Mouse (Mus musculus): ENCODE results near the gene Klk1b26. TPM values are rescaled to one million over a fixed set of nuclear protein-coding genes. Genes with fewer than 3 reads are reported as not detected.
"Not testable (repeated sequence)": the region's sequence is repeated elsewhere in the genome, so short reads cannot be mapped to it uniquely, and the experiment has no call there.

Gene Klk1b26
- not detected for total RNA-seq (2018; cell fraction: chromatin; rRNA removed)
- total RNA-seq (2018; cell fraction: cytosol; rRNA removed): under 1 TPM in 2 of 26 experiments, not detected in 24; 0.10 to 0.13 TPM
- total RNA-seq (2018; cell fraction: nucleus; rRNA removed): not detected
- not detected in 3 replicates for polyA plus RNA-seq (2018)

DNA sequence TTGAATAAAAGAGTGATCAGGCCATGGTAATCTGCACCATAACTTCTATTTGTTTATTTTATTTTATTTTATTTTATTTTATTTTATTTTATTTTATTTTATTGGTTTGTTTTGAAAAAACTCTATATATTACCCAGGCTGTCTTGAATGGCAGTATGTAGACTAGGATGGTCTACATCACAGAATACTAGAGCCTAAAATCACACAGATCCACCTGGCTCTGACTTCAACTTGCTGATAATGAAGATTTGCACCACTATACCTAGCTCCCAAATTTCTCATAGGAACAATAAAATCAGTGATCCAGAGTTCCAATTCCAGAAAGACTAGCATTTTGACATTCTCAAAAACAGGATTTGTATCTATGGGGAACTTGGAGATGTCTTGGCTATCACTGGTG lies at the start of gene Klk1b26:
TSS of gene Klk1b26 (plus strand) at position 301 of the 400 bp plus-strand sequence.
- H3K27ac ChIP-seq; H3K4me3 ChIP-seq (ENCODE audit: inconsistent target); H3K79me2 ChIP-seq (ENCODE audit: inconsistent target); H3K36me3 ChIP-seq (ENCODE audit: inconsistent target): not testable (repeated sequence)

DNA sequence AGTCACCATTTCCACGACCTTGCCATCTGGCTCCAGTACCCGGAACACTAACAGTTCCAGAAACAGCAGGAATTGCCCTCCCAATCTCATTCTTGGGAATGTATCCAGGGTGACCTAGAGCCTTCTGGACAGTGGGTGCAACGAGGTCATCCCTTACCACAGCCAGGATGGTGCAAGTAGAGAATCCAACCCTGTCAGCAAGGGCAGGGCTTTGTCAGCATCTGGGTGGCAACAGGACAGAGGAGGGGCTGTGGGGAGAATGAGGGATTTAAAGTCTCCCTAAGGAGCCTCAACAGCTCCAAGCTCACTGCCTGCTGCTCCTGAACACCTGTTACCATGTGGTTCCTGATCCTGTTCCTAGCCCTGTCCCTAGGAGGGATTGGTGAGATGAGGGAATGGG lies 45.5 kb upstream of the Klk1b26 start, which contains the start of gene Klk1b1:
TSS of gene Klk1b1 (plus strand) at position 301 of the 400 bp plus-strand sequence.
- Histone ChIP-seq H3K4me3 (ENCODE audit: inconsistent target) (no peak within 1 kb of the TSS), H3K27ac (peak within 1 kb of the TSS; percentile 8; the same call in 1 of the 2 replicates), H3K36me3 (ENCODE audit: inconsistent target) (no peaks in the 10 kb centered on the region), H3K79me2 (ENCODE audit: inconsistent target) (no peaks in the 10 kb centered on the region)
- 70% methylated on average over 3 of the region's 3 CpGs for WGBS (ENCODE audit: missing documents)

GRCm38 (mm10) chr7:43967058-43967457 lies 44.9 kb upstream of the Klk1b26 start:
- Histone ChIP-seq H3K27ac (peak overlapping the region; percentile 8; the same call in 1 of the 2 replicates), H3K79me2 (ENCODE audit: inconsistent target) (no peaks in the 10 kb centered on the region), H3K4me3 (ENCODE audit: inconsistent target) (no peak overlapping the region), H3K36me3 (ENCODE audit: inconsistent target) (no peaks in the 10 kb centered on the region)
- 57% methylated on average over 3 of the region's 3 CpGs for WGBS (ENCODE audit: missing documents)

GRCm38 (mm10) chr7:43967612-43968011 lies 44.4 kb upstream of the Klk1b26 start:
- H3K4me3 ChIP-seq (ENCODE audit: inconsistent target): no peak overlapping the region
- H3K79me2 ChIP-seq (ENCODE audit: inconsistent target): no peaks in the 10 kb centered on the region
- peak overlapping the region; percentile 8; the same call in 1 of the 2 replicates for H3K27ac ChIP-seq
- H3K36me3 ChIP-seq (ENCODE audit: inconsistent target): no peaks in the 10 kb centered on the region
- whole genome bisulfite sequencing (ENCODE audit: missing documents): 46% methylated on average over 2 of the region's 2 CpGs

DNA sequence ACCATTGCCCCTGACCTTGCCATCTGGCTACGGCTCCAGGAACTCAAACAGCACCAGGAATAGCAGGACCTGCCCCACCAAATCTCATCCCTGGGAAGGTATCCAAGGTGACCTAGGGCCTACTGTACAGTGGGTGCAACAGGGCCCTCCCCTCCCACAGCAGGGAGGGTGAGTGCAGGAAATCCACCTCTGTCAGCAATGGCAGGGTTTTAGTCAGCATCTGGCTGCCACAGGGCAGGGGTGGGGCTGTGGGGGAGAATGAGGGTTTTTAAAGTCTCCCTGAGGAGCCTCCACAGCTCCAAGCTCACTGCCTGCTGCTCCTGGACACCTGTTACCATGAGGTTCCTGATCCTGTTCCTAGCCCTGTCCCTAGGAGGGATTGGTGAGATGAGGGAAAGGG lies 36.2 kb upstream of the Klk1b26 start, which contains the start of gene Klk1b9:
TSS of gene Klk1b9 (plus strand) at position 301 of the 400 bp plus-strand sequence.
- not testable (repeated sequence) for H3K27ac ChIP-seq; H3K36me3 ChIP-seq (ENCODE audit: inconsistent target); H3K79me2 ChIP-seq (ENCODE audit: inconsistent target); H3K4me3 ChIP-seq (ENCODE audit: inconsistent target)
- WGBS (ENCODE audit: missing documents): 100% methylated on average over 1 of the region's 1 CpGs

- Histone ChIP-seq H3K27ac (peak overlapping the region; percentile 42), H3K4me3 (ENCODE audit: inconsistent target) (no peak overlapping the region), H3K36me3 (ENCODE audit: inconsistent target) (no peaks in the 10 kb centered on the region), H3K79me2 (ENCODE audit: inconsistent target) (no peaks in the 10 kb centered on the region)
These were observed 26.3 kb upstream of the Klk1b26 start for GRCm38 (mm10) chr7:43985657-43986056.

- not testable (repeated sequence) for H3K79me2 ChIP-seq (ENCODE audit: inconsistent target); H3K36me3 ChIP-seq (ENCODE audit: inconsistent target); H3K4me3 ChIP-seq (ENCODE audit: inconsistent target)
- no CpG with 5 or more reads among the region's 1 CpGs for WGBS (ENCODE audit: missing documents)
- H3K27ac ChIP-seq: peak overlapping the region; percentile 85
These were observed 17.1 kb upstream of the Klk1b26 start for GRCm38 (mm10) chr7:43994821-43995220.

GRCm38 (mm10) chr7:43995577-43995976 lies 16.4 kb upstream of the Klk1b26 start, which contains the start of gene Klk1b11:
Klk1b11 (plus strand) TSS chr7:43995877.
- H3K27ac ChIP-seq: peak within 1 kb of the TSS; percentile 85
- H3K36me3 ChIP-seq (ENCODE audit: inconsistent target); H3K79me2 ChIP-seq (ENCODE audit: inconsistent target); H3K4me3 ChIP-seq (ENCODE audit: inconsistent target): not testable (repeated sequence)
- WGBS (ENCODE audit: missing documents): 83% methylated on average over 4 of the region's 4 CpGs

GRCm38 (mm10) chr7:44004847-44005246 lies 7.1 kb upstream of the Klk1b26 start:
- Histone ChIP-seq H3K4me3 (ENCODE audit: inconsistent target) (no peak overlapping the region), H3K79me2 (ENCODE audit: inconsistent target) (no peaks in the 10 kb centered on the region), H3K36me3 (ENCODE audit: inconsistent target) (no peaks in the 10 kb centered on the region), H3K27ac (peak overlapping the region; percentile 83)

GRCm38 (mm10) chr7:44014666-44015065 lies 2.7 kb downstream of the Klk1b26 start:
- H3K36me3 ChIP-seq (ENCODE audit: inconsistent target); H3K79me2 ChIP-seq (ENCODE audit: inconsistent target); H3K27ac ChIP-seq; H3K4me3 ChIP-seq (ENCODE audit: inconsistent target): not testable (repeated sequence)
- 83% methylated on average over 6 of the region's 6 CpGs for WGBS (ENCODE audit: missing documents)

- Histone ChIP-seq H3K27ac (no peak overlapping the region), H3K79me2 (ENCODE audit: inconsistent target) (no peaks in the 10 kb centered on the region), H3K4me3 (ENCODE audit: inconsistent target) (no peak overlapping the region), H3K36me3 (ENCODE audit: inconsistent target) (no peaks in the 10 kb centered on the region)
- 86% methylated on average over 5 of the region's 5 CpGs for WGBS (ENCODE audit: missing documents)
These were observed 3.1 kb downstream of the Klk1b26 start for GRCm38 (mm10) chr7:44015071-44015470.

GRCm38 (mm10) chr7:44051990-44052389 lies 40.0 kb downstream of the Klk1b26 start, which contains the start of gene Klk1b27:
Klk1b27 (plus strand) TSS chr7:44052290.
- 73% methylated on average over 3 of the region's 3 CpGs for WGBS (ENCODE audit: missing documents)
- H3K36me3 ChIP-seq (ENCODE audit: inconsistent target); H3K4me3 ChIP-seq (ENCODE audit: inconsistent target); H3K27ac ChIP-seq; H3K79me2 ChIP-seq (ENCODE audit: inconsistent target): not testable (repeated sequence)

Other genes with a start within 250 kb of the Klk1b26 start
- not detected in 3 replicates for gene Klk12, start 243.3 kb upstream of the Klk1b26 start, polyA plus RNA-seq (2018)
- gene Klk11, start 237.6 kb upstream of the Klk1b26 start, polyA plus RNA-seq (2018): not detected in 3 replicates
- not detected in 3 replicates for gene Klk10, start 231.1 kb upstream of the Klk1b26 start, polyA plus RNA-seq (2018)
- gene Klk9, start 220.3 kb upstream of the Klk1b26 start, polyA plus RNA-seq (2018): not detected in 3 replicates
- gene Klk8, start 214.6 kb upstream of the Klk1b26 start, polyA plus RNA-seq (2018): not detected in 3 replicates
- gene Klk7, start 200.9 kb upstream of the Klk1b26 start, polyA plus RNA-seq (2018): not detected in 3 replicates
- not detected in 3 replicates for gene Klk6, start 187.7 kb upstream of the Klk1b26 start, polyA plus RNA-seq (2018)
- not detected in 3 replicates for gene Klk5, start 170.2 kb upstream of the Klk1b26 start, polyA plus RNA-seq (2018)
- gene Klk4, start 131.0 kb upstream of the Klk1b26 start, polyA plus RNA-seq (2018): not detected in 3 replicates
- gene Klk15, start 78.4 kb upstream of the Klk1b26 start, polyA plus RNA-seq (2018): not detected in 3 replicates
- not detected in 3 replicates for gene Klk1b8, start 61.5 kb upstream of the Klk1b26 start, polyA plus RNA-seq (2018)
- 0.91 to 5.8 TPM (median 2.6 TPM) in 3 replicates for gene Klk1b1, start 45.4 kb upstream of the Klk1b26 start, polyA plus RNA-seq (2018)
- 0.40 TPM in 1 of 3 replicates, not detected in the others for gene Klk1b9, start 36.1 kb upstream of the Klk1b26 start, polyA plus RNA-seq (2018)
- gene Klk1b11, start 16.3 kb upstream of the Klk1b26 start, polyA plus RNA-seq (2018): 8.0 to 74.1 TPM (median 17.4 TPM) in 3 replicates
- 0.66 to 0.87 TPM in 2 of 3 replicates, not detected in the other for gene Klk1b27, start 40.1 kb downstream of the Klk1b26 start, polyA plus RNA-seq (2018)
- gene Klk1b21, start 90.2 kb downstream of the Klk1b26 start, polyA plus RNA-seq (2018): not detected in 3 replicates
- gene Klk1b22, start 100.5 kb downstream of the Klk1b26 start, polyA plus RNA-seq (2018): not detected in 3 replicates
- not detected in 3 replicates for gene Klk1b16, start 124.6 kb downstream of the Klk1b26 start, polyA plus RNA-seq (2018)
- gene Klk1b24, start 176.1 kb downstream of the Klk1b26 start, polyA plus RNA-seq (2018): not detected in 3 replicates
- gene Klk1b3, start 186.0 kb downstream of the Klk1b26 start, polyA plus RNA-seq (2018): not detected in 3 replicates
- gene Klk1b4, start 195.3 kb downstream of the Klk1b26 start, polyA plus RNA-seq (2018): not detected in 3 replicates
- gene Klk1b5, start 203.8 kb downstream of the Klk1b26 start, polyA plus RNA-seq (2018): not detected in 3 replicates
- gene Klk1, start 213.2 kb downstream of the Klk1b26 start, polyA plus RNA-seq (2018): 0.30 TPM in 1 of 3 replicates, not detected in the others
- not detected in 3 replicates for gene Gm36864, start 224.0 kb downstream of the Klk1b26 start, polyA plus RNA-seq (2018)
- 0.33 to 0.97 TPM (median 0.36 TPM) in 3 replicates for gene 1700028J19Rik, start 234.5 kb downstream of the Klk1b26 start, polyA plus RNA-seq (2018)
- 11.6 to 24.3 TPM (median 20.5 TPM) in 3 replicates for gene 2410002F23Rik, start 234.6 kb downstream of the Klk1b26 start, polyA plus RNA-seq (2018)
- gene Acp4, start 245.2 kb downstream of the Klk1b26 start, polyA plus RNA-seq (2018): not detected in 3 replicates
- gene Gm15517, start 249.3 kb downstream of the Klk1b26 start, polyA plus RNA-seq (2018): not detected in 3 replicates

Measured in macrophage (primary cell).